Mouse (Mus musculus) embryonic facial prominence, embryonic 14.5 days (tissue): ENCODE measurements around the gene Atp13a2. TPM values are rescaled to one million over a fixed set of nuclear protein-coding genes. Genes with fewer than 3 reads are reported as not detected.

Experiments used
- ATAC-seq: fragments of 200-750 bp; cut with Nextera tagmentation; 2 replicates; pipeline ENCODE4 v1.8.0; 2017; ENCODE audit warnings: low read depth, moderate number of reproducible peaks, moderate TSS enrichment
- DNase-seq: peaks from one replicate; pipeline ENCODE4 v3.0.0-alpha.2; 2015; ENCODE audit warnings: low spot score
- H3K27ac ChIP-seq: fragments of 300-500 bp; sonication (generic); replicated peaks from 2 replicates; pipeline ENCODE4 v1.5.1; 2014; ENCODE audit warnings: low read depth, mild to moderate bottlenecking, low read length, moderate library complexity
- H3K27me3 ChIP-seq: fragments of 300-500 bp; sonication (generic); replicated peaks from 2 replicates; pipeline ENCODE4 v1.6.1; 2014; ENCODE audit warnings: low read length; ENCODE audit not compliant: control insufficient read depth, insufficient read depth
- H3K36me3 ChIP-seq: fragments of 300-500 bp; sonication (generic); 2 replicates; pipeline ENCODE4 v1.6.1; 2014; ENCODE audit warnings: low read length, mixed read lengths; ENCODE audit not compliant: control insufficient read depth, insufficient read depth
- H3K4me1 ChIP-seq: fragments of 300-500 bp; sonication (generic); 2 replicates; pipeline ENCODE4 v1.6.1; 2014; ENCODE audit warnings: antibody characterized with exemption, low read length; ENCODE audit not compliant: control insufficient read depth, insufficient read depth
- H3K4me2 ChIP-seq: fragments of 300-500 bp; sonication (generic); 2 replicates; pipeline ENCODE4 v1.6.1; 2014; ENCODE audit warnings: low read depth, mild to moderate bottlenecking, low read length, moderate library complexity, mixed read lengths
- H3K4me3 ChIP-seq: fragments of 300-500 bp; sonication (generic); 2 replicates; pipeline ENCODE4 v1.5.1; 2014; ENCODE audit warnings: low read depth, mild to moderate bottlenecking, low read length
- H3K9ac ChIP-seq: fragments of 300-500 bp; sonication (generic); 2 replicates; pipeline ENCODE4 v1.6.1; 2014; ENCODE audit warnings: low read depth, mild to moderate bottlenecking, low read length, moderate library complexity, mixed read lengths
- H3K9me3 ChIP-seq: fragments of 300-500 bp; sonication (generic); 2 replicates; pipeline ENCODE4 v1.6.1; 2016; ENCODE audit warnings: low read length; ENCODE audit not compliant: control insufficient read depth
- WGBS: fragments of 180-500 bp; shearing (Covaris S2); extraction: QIAGEN DNeasy Blood & Tissue Kit; methylation state at CpG from one replicate; pipeline ENCODE4 v1.1.7; 2014; 5-methylcytosine and 5-hydroxymethylcytosine counted together
- polyA plus RNA-seq: library from polyadenylated mRNA; unstranded; fragments of >200 nt; fragmentation: Nextera tagmentation; extraction: Ambion mirVana; gene quantifications from 2 replicates; pipeline ENCODE4 v1.2.1, GENCODE M21; 2014

Gene Atp13a2
- polyA plus RNA-seq, 1 experiment from 2014 or later = 43.5 TPM

DNA sequence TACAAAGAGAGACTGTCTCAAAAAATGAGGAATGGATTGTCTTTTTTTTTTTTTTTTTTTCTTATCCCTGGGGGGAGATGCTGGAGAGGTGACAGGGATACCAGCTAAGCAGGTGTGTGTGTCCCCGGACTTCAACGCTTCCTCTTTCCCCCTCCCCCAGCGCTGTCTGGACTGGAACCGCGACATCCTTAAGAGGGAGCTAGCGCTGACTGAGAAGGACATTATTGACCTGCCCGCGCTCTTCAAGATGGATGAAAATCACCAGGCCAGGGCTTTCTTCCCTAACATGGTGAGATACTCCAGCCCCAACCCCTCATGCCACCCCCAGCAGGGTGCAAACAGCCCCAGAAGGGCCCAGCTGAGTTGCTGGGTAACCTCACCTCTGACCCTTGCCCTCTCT is 37.6 kb upstream of the Atp13a2 start:
- no peak for DNase-seq
- Histone ChIP-seq H3K4me1 (no peaks in the 10 kb centered on the region), H3K27ac (no peak overlapping the region), H3K4me2 (no peak overlapping the region), H3K4me3 (no peak overlapping the region), H3K9me3 (no peaks in the 10 kb centered on the region), H3K27me3 (no peaks in the 10 kb centered on the region), H3K36me3 (no peaks in the 10 kb centered on the region), H3K9ac (no peak overlapping the region)
- ATAC-seq = no peak
- 82% methylated on average over 8 of the region's 8 CpGs for WGBS

DNA sequence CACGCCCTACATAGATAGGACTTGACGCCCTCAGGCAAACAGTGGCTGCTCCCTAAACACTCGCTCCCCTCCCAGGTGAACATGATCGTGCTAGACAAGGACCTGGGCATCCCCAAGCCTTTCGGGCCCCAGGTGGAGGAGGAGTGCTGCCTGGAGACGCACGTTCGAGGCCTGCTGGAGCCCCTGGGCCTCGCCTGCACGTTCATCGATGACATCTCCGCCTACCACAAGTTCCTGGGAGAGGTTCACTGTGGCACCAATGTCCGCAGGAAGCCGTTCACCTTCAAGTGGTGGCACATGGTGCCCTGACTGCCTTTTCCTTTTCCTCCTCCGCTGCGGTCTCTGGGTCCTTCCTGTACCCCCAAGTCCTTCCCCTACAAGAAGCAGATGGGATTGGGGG is 37.1 kb upstream of the Atp13a2 start:
- Histone ChIP-seq H3K4me3 (no peak overlapping the region), H3K36me3 (no peaks in the 10 kb centered on the region), H3K27me3 (no peaks in the 10 kb centered on the region), H3K27ac (no peak overlapping the region), H3K9me3 (no peaks in the 10 kb centered on the region), H3K9ac (no peak overlapping the region), H3K4me2 (no peak overlapping the region), H3K4me1 (no peaks in the 10 kb centered on the region)
- no peak for ATAC-seq
- no peak for DNase-seq
- 85% methylated on average over 16 of the region's 16 CpGs for WGBS

DNA sequence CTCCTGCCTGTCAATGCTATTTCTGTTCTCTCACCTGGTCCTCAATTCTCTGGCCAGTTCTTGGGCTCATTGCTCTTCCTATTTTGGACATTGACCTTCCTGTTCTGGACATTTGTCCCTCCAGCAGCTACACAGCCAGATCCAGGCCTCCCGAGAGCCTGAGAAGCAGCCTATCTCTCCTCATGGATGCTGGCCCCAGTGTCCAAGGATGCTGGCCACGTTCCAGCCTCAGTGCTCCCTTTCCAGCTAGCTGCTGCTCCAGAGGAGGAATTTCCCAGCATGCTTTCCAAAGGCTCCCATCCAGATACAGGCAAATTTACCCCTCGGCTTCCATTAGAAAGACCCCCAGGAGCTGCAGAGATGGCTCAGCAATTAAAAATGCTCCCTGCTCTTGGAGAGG is 36.1 kb upstream of the Atp13a2 start:
- no peak for ATAC-seq
- no peaks in the 10 kb centered on the region for H3K4me1 ChIP-seq
- H3K4me2 ChIP-seq = no peak overlapping the region
- no peaks in the 10 kb centered on the region for H3K27me3 ChIP-seq
- WGBS = 76% methylated on average over 3 of the region's 3 CpGs
- H3K36me3 ChIP-seq = no peaks in the 10 kb centered on the region
- H3K4me3 ChIP-seq = no peak overlapping the region
- DNase-seq = no peak
- no peaks in the 10 kb centered on the region for H3K9me3 ChIP-seq
- no peak overlapping the region for H3K9ac ChIP-seq
- H3K27ac ChIP-seq = no peak overlapping the region

DNA sequence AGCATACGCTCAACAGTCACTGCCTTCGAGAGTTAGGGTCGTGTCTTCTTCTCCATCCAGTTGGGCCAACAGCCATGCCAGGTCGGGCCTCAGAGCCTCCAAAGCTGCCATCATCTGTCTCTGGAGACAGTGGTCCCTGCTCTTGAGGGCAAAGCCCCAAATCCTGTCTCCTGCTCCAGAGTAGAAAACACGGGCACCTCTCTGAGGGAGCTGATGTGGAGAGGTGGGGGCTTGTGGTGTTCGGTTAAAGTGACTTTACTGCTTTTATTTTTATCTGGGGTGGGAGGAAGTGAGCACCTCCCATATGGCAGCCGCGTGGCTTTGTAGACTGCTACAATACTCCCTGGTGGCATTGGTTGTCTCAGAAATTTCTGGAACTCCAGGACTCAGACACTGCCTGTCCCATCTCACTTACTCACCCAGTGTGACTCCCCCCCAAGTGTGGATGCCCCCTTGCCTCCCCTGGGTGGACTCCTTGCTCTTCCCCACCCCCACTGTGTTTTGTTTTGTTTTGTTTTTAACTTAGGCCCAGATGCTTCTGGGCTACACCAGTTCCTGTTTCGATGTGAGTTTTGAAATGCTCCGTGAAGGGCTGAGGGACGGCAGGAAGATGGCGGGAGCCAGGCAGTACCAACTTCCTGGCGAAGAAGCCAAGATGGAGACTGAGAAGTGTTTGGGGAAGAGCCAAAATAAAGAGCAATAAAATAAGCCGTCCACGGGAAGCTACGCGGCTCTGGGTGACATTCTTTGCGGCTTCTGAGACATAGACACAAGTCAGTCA is 34.6 kb upstream of the Atp13a2 start:
- 82% methylated on average over 18 of the region's 18 CpGs for WGBS
- no peaks in the 10 kb centered on the region for H3K36me3 ChIP-seq
- DNase-seq = no peak

DNA sequence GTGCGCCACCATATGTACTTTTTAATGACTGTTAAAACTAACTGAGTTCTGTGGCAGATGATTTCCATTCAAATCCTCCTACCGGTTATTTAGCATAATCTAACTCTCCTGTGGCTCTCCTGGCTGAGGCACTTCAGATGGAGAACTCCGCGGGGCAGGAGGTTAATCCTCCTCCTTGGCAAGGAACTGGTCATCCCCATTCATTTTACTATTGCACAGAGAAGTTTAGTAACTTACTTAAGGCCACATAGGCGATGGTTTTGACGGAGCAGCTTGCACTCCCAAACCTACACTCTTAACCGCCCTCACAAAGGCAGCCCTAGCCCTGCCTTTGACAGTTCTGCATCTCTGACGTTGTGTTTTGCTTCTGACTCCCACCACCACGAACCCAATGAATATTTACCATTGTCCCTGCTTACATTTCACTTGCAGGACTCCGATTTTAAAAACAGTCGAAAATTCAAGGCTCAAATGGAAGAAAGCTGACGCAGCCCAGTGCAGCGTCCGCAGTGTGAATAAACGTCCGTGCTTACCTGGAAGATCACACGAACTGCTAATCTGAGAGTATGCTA is 29.5 kb upstream of the Atp13a2 start:
- Histone ChIP-seq H3K27ac (peak overlapping the region; percentile 53; the same call in 1 of the 2 replicates), H3K36me3 (no peaks in the 10 kb centered on the region), H3K9me3 (no peaks in the 10 kb centered on the region), H3K4me3 (peak overlapping the region; percentile 40), H3K4me1 (peaks cover 7% of the 10 kb centered on the region; the same call in 1 of the 2 replicates), H3K4me2 (peak overlapping the region; percentile 74), H3K9ac (peak overlapping the region; percentile 62), H3K27me3 (no peaks in the 10 kb centered on the region)
- WGBS = 5% methylated on average over 17 of the region's 17 CpGs
- ATAC-seq (no peak), DNase-seq (no peak)

More for the DNA sequence above, 34.6 kb upstream of the Atp13a2 start:
- Histone ChIP-seq H3K4me1 (no peaks in the 10 kb centered on the region), H3K9ac (no peak overlapping the region), H3K27me3 (no peaks in the 10 kb centered on the region), H3K27ac (no peak overlapping the region), H3K4me3 (no peak overlapping the region), H3K4me2 (no peak overlapping the region), H3K9me3 (no peaks in the 10 kb centered on the region)
- no peak for ATAC-seq

DNA sequence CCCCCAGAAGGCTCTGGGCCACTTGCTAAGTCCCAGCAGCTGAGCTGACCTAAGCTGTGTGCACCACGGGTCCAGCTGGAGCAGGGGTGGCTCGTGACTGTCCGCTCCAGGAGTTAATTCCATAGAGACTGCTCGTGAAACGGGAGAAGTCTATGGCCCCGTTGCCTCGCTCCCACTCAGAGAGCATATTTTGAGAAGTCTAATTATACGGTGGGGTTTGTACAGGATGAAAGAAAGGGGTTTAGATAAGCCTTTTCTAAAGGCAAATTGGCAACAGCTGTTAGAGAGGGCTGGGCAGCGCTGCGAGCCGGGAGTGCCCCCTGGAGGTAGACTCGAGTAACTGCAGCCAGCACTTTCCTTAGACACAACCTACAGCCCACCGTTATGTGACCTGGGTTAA is 28.9 kb upstream of the Atp13a2 start:
- H3K4me3 ChIP-seq = peak overlapping the region; percentile 40
- H3K9me3 ChIP-seq = no peaks in the 10 kb centered on the region
- peaks cover 12% of the 10 kb centered on the region; the same call in 1 of the 2 replicates for H3K4me1 ChIP-seq
- H3K27ac ChIP-seq = peak overlapping the region; percentile 53; the same call in 1 of the 2 replicates
- no peaks in the 10 kb centered on the region for H3K27me3 ChIP-seq
- peak overlapping the region; percentile 62 for H3K9ac ChIP-seq
- H3K4me2 ChIP-seq = peak overlapping the region; percentile 74
- peak; percentile 58 for ATAC-seq
- WGBS = 1% methylated on average over 13 of the region's 13 CpGs
- DNase-seq = peak; percentile 90
- no peaks in the 10 kb centered on the region for H3K36me3 ChIP-seq

DNA sequence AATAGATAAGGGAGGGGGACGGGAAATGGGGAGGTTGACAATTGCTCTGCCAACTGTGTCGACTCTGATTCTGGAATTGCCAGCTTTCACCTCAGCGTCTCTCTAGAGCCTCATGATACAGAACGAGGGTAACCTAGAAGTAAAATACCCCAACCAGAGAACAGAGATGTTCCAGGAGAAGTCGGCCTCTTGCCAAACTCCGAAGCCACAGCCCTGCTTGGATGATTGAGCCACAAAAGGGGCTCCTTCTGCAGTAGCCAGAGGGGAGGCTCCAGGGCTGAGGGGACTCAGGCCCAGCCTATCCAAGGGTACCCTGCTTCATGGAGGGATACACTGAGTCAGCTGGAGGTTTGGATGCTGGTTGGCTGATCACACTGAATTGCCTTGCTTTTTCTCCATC is 28.4 kb upstream of the Atp13a2 start:
- no peak overlapping the region for H3K4me2 ChIP-seq
- H3K9ac ChIP-seq = no peak overlapping the region
- H3K27ac ChIP-seq = no peak overlapping the region
- no peaks in the 10 kb centered on the region for H3K27me3 ChIP-seq
- DNase-seq (no peak), ATAC-seq (no peak)
- no peaks in the 10 kb centered on the region for H3K9me3 ChIP-seq
- peaks cover 14% of the 10 kb centered on the region; the same call in 1 of the 2 replicates for H3K4me1 ChIP-seq
- no peak overlapping the region for H3K4me3 ChIP-seq
- H3K36me3 ChIP-seq = no peaks in the 10 kb centered on the region
- 64% methylated on average over 6 of the region's 6 CpGs for WGBS

DNA sequence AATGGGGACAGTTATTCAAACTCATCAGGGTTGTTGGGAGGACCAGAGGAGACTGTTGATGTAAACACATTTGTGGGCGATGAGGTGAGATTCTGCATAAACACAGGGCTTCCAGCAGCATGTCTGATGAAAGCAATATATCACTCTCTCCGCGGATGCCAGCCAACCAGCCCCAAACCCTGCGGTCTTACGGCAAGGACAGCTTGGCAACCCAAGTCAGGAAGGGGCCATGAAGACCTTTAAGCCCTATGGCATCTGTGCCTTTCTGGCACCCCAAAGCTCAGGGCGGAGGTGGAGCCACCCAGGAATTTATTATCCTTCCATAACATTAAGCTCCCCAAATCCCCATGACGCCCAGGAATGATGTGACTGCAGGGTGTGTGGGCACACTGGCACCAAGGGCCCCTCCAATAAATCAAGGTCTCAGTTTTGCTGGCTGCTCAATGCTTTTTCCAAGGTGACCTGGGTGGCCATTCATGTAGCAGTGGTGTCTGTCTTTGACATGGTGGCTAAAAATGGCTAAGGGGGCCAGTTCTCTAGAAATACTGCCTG is 27.5 kb upstream of the Atp13a2 start:
- 82% methylated on average over 7 of the region's 7 CpGs for WGBS
- no peak overlapping the region for H3K27ac ChIP-seq
- no peaks in the 10 kb centered on the region for H3K9me3 ChIP-seq
- ATAC-seq = no peak
- no peaks in the 10 kb centered on the region for H3K27me3 ChIP-seq
- no peak for DNase-seq
- no peaks in the 10 kb centered on the region for H3K36me3 ChIP-seq
- H3K4me2 ChIP-seq = no peak overlapping the region
- no peak overlapping the region for H3K9ac ChIP-seq
- H3K4me1 ChIP-seq = peaks cover 14% of the 10 kb centered on the region; the same call in 1 of the 2 replicates
- H3K4me3 ChIP-seq = no peak overlapping the region
